Mouse (Mus musculus): ENCODE measurements around the gene Zfp827. TPM values are rescaled to one million over a fixed set of nuclear protein-coding genes. Genes with fewer than 3 reads are reported as not detected.

The Zfp827 gene
- polyA plus RNA-seq, 1 experiment from 2014 or later, result 5.2 TPM

DNA sequence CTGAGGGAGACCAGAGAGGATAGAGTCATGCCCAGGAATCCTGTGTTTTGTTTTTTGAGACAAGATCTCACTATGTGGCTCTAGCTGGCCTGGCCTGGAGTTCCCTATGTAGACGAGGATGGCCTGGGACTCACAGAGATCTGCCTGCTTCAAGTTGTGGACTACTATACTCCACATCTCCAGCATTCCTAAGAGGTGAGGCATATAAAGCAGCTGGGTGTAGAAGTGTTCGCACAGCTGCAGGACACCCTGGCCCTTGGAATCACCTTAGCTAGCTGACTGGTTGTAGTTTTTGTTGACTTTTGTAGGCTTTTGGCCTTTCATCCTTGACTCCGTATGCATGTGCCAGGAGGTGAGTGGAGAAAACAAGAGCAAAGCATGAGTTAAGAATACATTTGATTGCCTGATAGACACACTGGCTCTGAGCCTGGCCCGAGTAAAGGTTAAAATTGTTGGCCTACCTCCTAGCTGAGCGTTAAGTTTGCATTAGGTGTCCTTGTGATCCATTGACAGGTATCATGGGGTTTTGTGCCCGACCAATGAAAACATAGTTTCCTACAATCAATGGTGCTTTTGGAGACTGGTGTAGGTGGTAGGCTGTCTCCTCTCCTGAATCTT, 20.3 kb downstream of the Zfp827 start:
- Histone ChIP-seq H3K4me3 (ENCODE audit: low read length) (no peak overlapping the region), H3K4me1 (ENCODE audit: control insufficient read depth, insufficient read depth, low read length) (peaks cover 2% of the 10 kb centered on the region), H3K9ac (ENCODE audit: low read length) (no peak overlapping the region), H3K36me3 (ENCODE audit: control insufficient read depth, insufficient read depth) (0 out of 2 replicates have a peak, but pooled peaks cover 8% of the 10 kb centered on the region), H3K9me3 (replicated peaks; ENCODE audit: control insufficient read depth, low read length) (no peaks in the 10 kb centered on the region), H3K4me2 (ENCODE audit: low read depth, low read length) (no peak overlapping the region), H3K27me3 (ENCODE audit: control insufficient read depth, insufficient read depth, low read length) (no peaks in the 10 kb centered on the region), H3K27ac (ENCODE audit: low read length) (no peak overlapping the region)
- WGBS, result 75% methylated on average over 6 of the region's 6 CpGs
- ATAC-seq (replicated peaks; ENCODE audit: extremely low read depth, insufficient read depth, low FRiP score), result no peak

GRCm38 (mm10) chr8:79054222-79054621, 26.0 kb downstream of the Zfp827 start:
- WGBS, result 94% methylated on average over 6 of the region's 6 CpGs
- ATAC-seq (replicated peaks; ENCODE audit: extremely low read depth, insufficient read depth, low FRiP score), result no peak

GRCm38 (mm10) chr8:79057179-79057578, 28.9 kb downstream of the Zfp827 start:
- Histone ChIP-seq H3K4me2 (ENCODE audit: low read depth, low read length) (no peak overlapping the region), H3K27ac (ENCODE audit: low read length) (no peak overlapping the region), H3K9ac (ENCODE audit: low read length) (no peak overlapping the region), H3K36me3 (ENCODE audit: control insufficient read depth, insufficient read depth) (peaks cover 15% of the 10 kb centered on the region), H3K4me1 (ENCODE audit: control insufficient read depth, insufficient read depth, low read length) (peaks cover 20% of the 10 kb centered on the region), H3K4me3 (ENCODE audit: low read length) (no peak overlapping the region), H3K9me3 (replicated peaks; ENCODE audit: control insufficient read depth, low read length) (no peaks in the 10 kb centered on the region), H3K27me3 (ENCODE audit: control insufficient read depth, insufficient read depth, low read length) (no peaks in the 10 kb centered on the region)
- no peak for ATAC-seq (replicated peaks; ENCODE audit: extremely low read depth, insufficient read depth, low FRiP score)
- WGBS, result 81% methylated on average over 3 of the region's 3 CpGs

More at GRCm38 (mm10) chr8:79054222-79054621, 26.0 kb downstream of the Zfp827 start:
- H3K4me1 ChIP-seq (ENCODE audit: control insufficient read depth, insufficient read depth, low read length), result peaks cover 11% of the 10 kb centered on the region
- H3K27ac ChIP-seq (ENCODE audit: low read length), result no peak overlapping the region
- no peaks in the 10 kb centered on the region for H3K27me3 ChIP-seq (ENCODE audit: control insufficient read depth, insufficient read depth, low read length)
- H3K9me3 ChIP-seq (replicated peaks; ENCODE audit: control insufficient read depth, low read length), result no peaks in the 10 kb centered on the region
- 0 out of 2 replicates have a peak, but pooled peaks cover 2% of the 10 kb centered on the region for H3K36me3 ChIP-seq (ENCODE audit: control insufficient read depth, insufficient read depth)
- no peak overlapping the region for H3K9ac ChIP-seq (ENCODE audit: low read length)
- H3K4me2 ChIP-seq (ENCODE audit: low read depth, low read length), result no peak overlapping the region
- no peak overlapping the region for H3K4me3 ChIP-seq (ENCODE audit: low read length)

GRCm38 (mm10) chr8:79059361-79059760, 31.1 kb downstream of the Zfp827 start:
- Histone ChIP-seq H3K4me1 (ENCODE audit: control insufficient read depth, insufficient read depth, low read length) (peaks cover 20% of the 10 kb centered on the region), H3K9ac (ENCODE audit: low read length) (0 out of 2 replicates have a peak overlapping the region, but pooled peaks have one; percentile 18), H3K9me3 (replicated peaks; ENCODE audit: control insufficient read depth, low read length) (no peaks in the 10 kb centered on the region), H3K4me2 (ENCODE audit: low read depth, low read length) (peak overlapping the region; percentile 3; the same call in 1 of the 2 replicates), H3K27me3 (ENCODE audit: control insufficient read depth, insufficient read depth, low read length) (no peaks in the 10 kb centered on the region), H3K36me3 (ENCODE audit: control insufficient read depth, insufficient read depth) (peaks cover 24% of the 10 kb centered on the region), H3K27ac (ENCODE audit: low read length) (peak overlapping the region; percentile 51), H3K4me3 (ENCODE audit: low read length) (no peak overlapping the region)
- 55% methylated on average over 4 of the region's 4 CpGs for WGBS
- no peak for ATAC-seq (replicated peaks; ENCODE audit: extremely low read depth, insufficient read depth, low FRiP score)

GRCm38 (mm10) chr8:79060013-79060609, 31.9 kb downstream of the Zfp827 start:
- 69% methylated on average over 19 of the region's 19 CpGs for WGBS
- H3K27me3 ChIP-seq (ENCODE audit: control insufficient read depth, insufficient read depth, low read length), result no peaks in the 10 kb centered on the region
- no peak overlapping the region for H3K4me3 ChIP-seq (ENCODE audit: low read length)
- peaks cover 24% of the 10 kb centered on the region for H3K36me3 ChIP-seq (ENCODE audit: control insufficient read depth, insufficient read depth)
- H3K9ac ChIP-seq (ENCODE audit: low read length), result no peak overlapping the region
- no peak overlapping the region for H3K27ac ChIP-seq (ENCODE audit: low read length)
- H3K4me2 ChIP-seq (ENCODE audit: low read depth, low read length), result no peak overlapping the region
- no peaks in the 10 kb centered on the region for H3K9me3 ChIP-seq (replicated peaks; ENCODE audit: control insufficient read depth, low read length)
- ATAC-seq (replicated peaks; ENCODE audit: extremely low read depth, insufficient read depth, low FRiP score), result no peak
- H3K4me1 ChIP-seq (ENCODE audit: control insufficient read depth, insufficient read depth, low read length), result peaks cover 20% of the 10 kb centered on the region

DNA sequence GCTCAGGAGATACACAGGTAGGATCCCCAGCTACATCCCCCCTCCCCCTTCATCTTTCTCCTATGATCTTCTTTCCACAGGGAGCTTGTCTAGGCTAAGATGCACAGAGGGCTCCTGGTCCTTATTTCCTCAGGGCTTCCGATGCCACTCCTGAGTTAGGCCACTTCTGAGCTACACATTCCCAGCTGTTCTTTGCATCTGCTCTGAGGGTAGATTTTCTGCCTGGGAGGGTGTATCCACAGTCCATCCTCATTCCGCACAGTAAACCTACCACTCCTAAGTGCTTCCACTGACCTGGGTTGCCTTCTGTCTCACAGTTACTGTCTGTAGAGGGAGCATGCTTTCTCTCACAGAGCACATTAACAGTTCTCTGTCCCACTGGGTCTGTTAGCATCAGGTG, 37.7 kb downstream of the Zfp827 start:
- Histone ChIP-seq H3K27ac (ENCODE audit: low read length) (no peak overlapping the region), H3K4me2 (ENCODE audit: low read depth, low read length) (no peak overlapping the region), H3K9me3 (replicated peaks; ENCODE audit: control insufficient read depth, low read length) (no peaks in the 10 kb centered on the region), H3K27me3 (ENCODE audit: control insufficient read depth, insufficient read depth, low read length) (no peaks in the 10 kb centered on the region), H3K9ac (ENCODE audit: low read length) (no peak overlapping the region), H3K36me3 (ENCODE audit: control insufficient read depth, insufficient read depth) (peaks cover 36% of the 10 kb centered on the region), H3K4me3 (ENCODE audit: low read length) (no peak overlapping the region), H3K4me1 (ENCODE audit: control insufficient read depth, insufficient read depth, low read length) (no peaks in the 10 kb centered on the region)
- 89% methylated on average over 2 of the region's 2 CpGs for WGBS
- ATAC-seq (replicated peaks; ENCODE audit: extremely low read depth, insufficient read depth, low FRiP score), result no peak

DNA sequence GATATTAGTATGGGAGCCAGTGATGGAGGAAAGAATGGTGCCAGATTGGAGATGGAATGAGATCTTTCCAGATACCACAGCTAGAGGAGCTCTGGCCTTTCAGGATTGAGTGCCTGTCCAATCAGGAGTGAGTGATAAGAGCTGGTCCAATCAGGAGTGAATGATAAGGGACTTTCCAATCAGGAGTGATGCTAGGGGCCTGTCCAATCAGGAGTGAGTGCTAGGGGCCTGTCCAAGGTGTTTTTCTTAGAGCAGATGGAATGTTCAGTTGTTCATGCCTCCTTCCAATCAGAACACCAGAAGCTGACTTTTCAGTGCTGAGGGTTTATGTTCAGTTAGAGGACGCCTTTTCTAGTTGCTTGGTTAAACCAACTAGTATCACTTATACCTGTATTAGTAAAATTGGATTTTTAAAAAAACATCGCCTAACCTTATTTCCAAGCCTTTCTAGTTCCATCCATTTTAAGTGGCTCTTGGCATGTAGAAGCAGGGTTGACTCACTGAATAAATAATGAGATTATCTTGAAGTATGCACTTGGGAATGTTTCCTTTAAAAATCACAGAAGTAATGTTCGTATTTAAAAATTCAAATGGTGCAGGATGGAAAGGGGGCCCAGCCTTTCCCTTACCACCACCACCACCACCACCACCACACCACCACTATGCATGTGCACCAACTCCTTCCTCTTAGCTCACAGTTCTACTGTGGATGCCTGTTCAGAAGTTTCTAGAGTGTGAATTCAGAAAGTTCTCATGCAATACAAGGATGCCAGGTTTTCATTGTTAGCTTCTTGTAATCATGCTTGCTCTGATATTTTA, 39.8 kb downstream of the Zfp827 start:
- H3K9me3 ChIP-seq (replicated peaks; ENCODE audit: control insufficient read depth, low read length), result no peaks in the 10 kb centered on the region
- H3K27me3 ChIP-seq (ENCODE audit: control insufficient read depth, insufficient read depth, low read length), result no peaks in the 10 kb centered on the region
- H3K4me2 ChIP-seq (ENCODE audit: low read depth, low read length), result no peak overlapping the region
- H3K27ac ChIP-seq (ENCODE audit: low read length), result no peak overlapping the region; the same call in 1 of the 2 replicates
- 76% methylated on average over 3 of the region's 3 CpGs for WGBS
- H3K4me1 ChIP-seq (ENCODE audit: control insufficient read depth, insufficient read depth, low read length), result no peaks in the 10 kb centered on the region
- no peak overlapping the region for H3K9ac ChIP-seq (ENCODE audit: low read length)
- ATAC-seq (replicated peaks; ENCODE audit: extremely low read depth, insufficient read depth, low FRiP score), result no peak
- no peak overlapping the region for H3K4me3 ChIP-seq (ENCODE audit: low read length)
- peaks cover 32% of the 10 kb centered on the region for H3K36me3 ChIP-seq (ENCODE audit: control insufficient read depth, insufficient read depth)

DNA sequence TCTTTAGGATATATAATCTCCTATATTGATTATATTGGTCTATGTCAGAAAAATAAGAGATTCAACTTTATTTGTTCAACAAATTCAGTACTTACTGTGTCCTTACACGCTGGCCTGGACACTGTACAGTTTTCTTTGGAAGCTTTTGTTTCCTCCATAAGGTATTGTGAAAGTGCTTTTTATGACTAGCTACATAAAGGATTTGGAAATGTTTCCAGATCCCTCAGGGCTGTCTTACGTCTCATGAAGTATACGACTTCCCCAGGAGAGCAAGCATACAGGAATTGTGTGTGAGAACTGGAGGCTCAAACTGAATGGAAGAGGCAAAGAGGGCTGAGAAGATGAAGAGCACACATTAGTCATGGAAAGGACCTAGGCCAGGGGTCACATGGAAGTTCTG, 45.1 kb downstream of the Zfp827 start:
- WGBS, result 84% methylated on average over 3 of the region's 3 CpGs
- no peak overlapping the region for H3K4me2 ChIP-seq (ENCODE audit: low read depth, low read length)
- no peaks in the 10 kb centered on the region for H3K4me1 ChIP-seq (ENCODE audit: control insufficient read depth, insufficient read depth, low read length)
- no peak overlapping the region for H3K27ac ChIP-seq (ENCODE audit: low read length)
- H3K36me3 ChIP-seq (ENCODE audit: control insufficient read depth, insufficient read depth), result peaks cover 21% of the 10 kb centered on the region
- H3K27me3 ChIP-seq (ENCODE audit: control insufficient read depth, insufficient read depth, low read length), result no peaks in the 10 kb centered on the region
- H3K9ac ChIP-seq (ENCODE audit: low read length), result no peak overlapping the region
- no peak for ATAC-seq (replicated peaks; ENCODE audit: extremely low read depth, insufficient read depth, low FRiP score)
- no peak overlapping the region for H3K4me3 ChIP-seq (ENCODE audit: low read length)
- H3K9me3 ChIP-seq (replicated peaks; ENCODE audit: control insufficient read depth, low read length), result no peaks in the 10 kb centered on the region

- no peak overlapping the region for H3K9ac ChIP-seq (ENCODE audit: low read length)
- H3K27ac ChIP-seq (ENCODE audit: low read length), result no peak overlapping the region
- H3K4me1 ChIP-seq (ENCODE audit: control insufficient read depth, insufficient read depth, low read length), result peaks cover 2% of the 10 kb centered on the region
- H3K27me3 ChIP-seq (ENCODE audit: control insufficient read depth, insufficient read depth, low read length), result no peaks in the 10 kb centered on the region
- H3K36me3 ChIP-seq (ENCODE audit: control insufficient read depth, insufficient read depth), result peaks cover 21% of the 10 kb centered on the region
- no peak overlapping the region for H3K4me2 ChIP-seq (ENCODE audit: low read depth, low read length)
- no peak for ATAC-seq (replicated peaks; ENCODE audit: extremely low read depth, insufficient read depth, low FRiP score)
- no peaks in the 10 kb centered on the region for H3K9me3 ChIP-seq (replicated peaks; ENCODE audit: control insufficient read depth, low read length)
- H3K4me3 ChIP-seq (ENCODE audit: low read length), result no peak overlapping the region
- WGBS, result 79% methylated on average over 9 of the region's 9 CpGs
Observed at GRCm38 (mm10) chr8:79074986-79075385, 46.7 kb downstream of the Zfp827 start.

Data from heart, embryonic 16.5 days (tissue).